Mouse (Mus musculus) heart, adult 2 months (tissue): ENCODE measurements at regions not wholly inside any gene's neighbourhood (a gene's known extent, or its start where the extent isn't known, plus 50 kb on each side); places are given as distances from the start of the nearest gene placed in this dataset.

Experiments
- CTCF ChIP-seq: fragments of 200-600 bp; IDR thresholded peaks from 2 replicates; pipeline ENCODE4 v1.8.1; 2022; ENCODE audit warnings: antibody characterized with exemption, mild to moderate bottlenecking, moderate library complexity
- EP300 ChIP-seq: fragments of 200-500 bp; IDR thresholded peaks from 2 replicates; pipeline ENCODE4 v1.6.1; 2011; ENCODE audit warnings: low read depth, low read length, control low read depth; ENCODE audit not compliant: insufficient read depth
- POLR2A ChIP-seq: fragments of 200-500 bp; IDR thresholded peaks from 2 replicates; pipeline ENCODE4 v1.6.1; 2011; ENCODE audit warnings: mild to moderate bottlenecking, low read depth, low read length, control low read depth; ENCODE audit not compliant: insufficient read depth

DNA sequence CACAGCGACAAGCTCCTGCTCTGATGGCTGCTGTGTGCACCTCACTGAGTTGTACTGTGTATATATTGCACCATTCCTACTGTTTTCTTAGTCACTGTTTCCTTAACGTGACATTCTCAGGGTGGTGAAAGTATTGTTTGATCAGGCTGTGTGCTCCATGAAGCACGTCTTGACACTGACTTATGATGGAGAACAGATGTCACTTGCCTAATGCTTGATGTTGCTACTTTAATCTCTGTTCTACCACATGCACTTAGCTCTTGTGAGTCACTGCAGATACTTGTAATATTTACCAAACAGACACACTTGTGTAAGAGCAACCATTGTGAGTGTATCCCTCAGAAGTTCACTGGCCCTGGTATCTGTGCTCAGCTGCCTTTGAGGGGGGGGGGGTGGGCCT is 870.0 kb downstream of the Epha4 start:
- TF ChIP-seq EP300 (no peak), CTCF (no peak), POLR2A (no peak)
